Mouse (Mus musculus): ENCODE results near the gene Atp2b1.

GRCm38 (mm10) chr10:98882587-98882986 is 31.6 kb upstream of the Atp2b1 start:
- no peak for TF ChIP-seq GATA1 (IDR thresholded peaks at IDR 0.05; ENCODE audit: low read length)
- no peak for TF ChIP-seq TAL1 (IDR thresholded peaks at IDR 0.05; ENCODE audit: low read length)
